Mouse (Mus musculus): Measurements from ENCODE around the gene Sbds.

DNA sequence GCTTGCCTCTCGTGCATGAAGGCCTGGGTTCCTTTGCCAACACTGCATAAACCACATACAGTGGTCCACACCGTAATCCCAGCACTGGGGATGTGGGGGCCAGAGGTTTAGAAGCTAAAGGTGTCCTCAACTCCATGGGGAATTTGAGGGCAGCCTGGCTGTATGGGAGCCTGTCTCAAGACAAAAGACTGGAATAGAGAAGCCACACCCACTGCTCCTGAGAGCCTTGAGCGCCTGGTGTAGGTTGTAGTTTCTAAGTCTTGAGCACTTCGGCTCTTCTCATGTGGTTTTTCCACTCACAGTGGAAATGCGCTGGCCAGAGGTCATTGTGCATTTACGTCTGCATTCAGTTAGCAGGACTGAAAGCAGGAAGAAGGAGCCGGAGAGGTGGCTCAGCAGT lies 32.8 kb upstream of the Sbds start:
- no peak for TF ChIP-seq POLR2A (IDR thresholded peaks at IDR 0.05; ENCODE audit: low read depth, low read length)
- no peak for TF ChIP-seq CTCF (IDR thresholded peaks at IDR 0.05; ENCODE audit: extremely low read depth, insufficient read length, insufficient replicate concordance, low read depth, low read length)
